ENCODE assay signal across 9 mouse cellular contexts in genomic region chr7:141755831-141756230, GRCm38 (mm10). TPM values are rescaled to one million over a fixed set of nuclear protein-coding genes. Genes with fewer than 3 reads are reported as not detected.
DNase-seq lines count a peak whose midpoint lies in the region; ATAC-seq and TF ChIP-seq lines count a peak whose summit lies in the region.
"Had no signal": no experiment of that assay in that cellular context is flagged by ENCODE, and none has a peak within 500 bp of the region (broad histone marks: within the 10 kb centered on the region; RNA-seq: fewer than 3 reads in every experiment).

No protein-coding gene starts in this region.

- no peak overlapping the region for H3K4me3 ChIP-seq in kidney, embryonic 16.5 days (ENCODE audit: low read length)
- H3K4me3 ChIP-seq in bone marrow, adult 2 months (replicated peaks; ENCODE audit: control insufficient read depth, low read depth, low read length), result no peak overlapping the region
- H3K4me3 ChIP-seq in liver, embryonic 12.5 days, result no peak overlapping the region
- H3K4me3 ChIP-seq: heart, embryonic 13.5 days had no signal

- H3K36me3 ChIP-seq in kidney, embryonic 16.5 days (ENCODE audit: insufficient read depth, low read length), result no peaks in the 10 kb centered on the region
- no peaks in the 10 kb centered on the region for H3K36me3 ChIP-seq in liver, embryonic 12.5 days
- H3K36me3 ChIP-seq: heart, embryonic 13.5 days had no signal

- ATAC-seq in kidney, embryonic 16.5 days (ENCODE audit: low FRiP score, low TSS enrichment), result no peak
- ATAC-seq in erythroid progenitor cell, adult 5-6 weeks (replicated peaks; ENCODE audit: low FRiP score, poor library complexity, severe bottlenecking), result peak; percentile 78
- 0 out of 2 replicates have a peak, but pooled peaks have one; percentile 24 for ATAC-seq in liver, embryonic 12.5 days

- TF ChIP-seq CTCF in bone marrow, adult 2 months (IDR thresholded peaks at IDR 0.05; ENCODE audit: control insufficient read depth, insufficient read depth, low read length), result peak; percentile 57; the same call in 1 of the 2 replicates

- peak; percentile 66 for DNase-seq in kidney, adult 18-20 months
- DNase-seq in kidney, postnatal 14 days, result peak; percentile 73
- DNase-seq in ovary, postnatal 36 days (ENCODE audit: low spot score), result peak; percentile 38
- peak; percentile 67 for DNase-seq in thymus, postnatal 4 days

- H3K9me3 ChIP-seq in kidney, embryonic 16.5 days (ENCODE audit: low read length), result no peaks in the 10 kb centered on the region
- H3K9me3 ChIP-seq in liver, embryonic 12.5 days (replicated peaks), result no peaks in the 10 kb centered on the region
- H3K9me3 ChIP-seq: heart, embryonic 13.5 days had no signal

- H3K27me3 ChIP-seq in kidney, embryonic 16.5 days (ENCODE audit: insufficient read depth, low read length), result no peaks in the 10 kb centered on the region
- peaks cover 47% of the 10 kb centered on the region for H3K27me3 ChIP-seq in liver, embryonic 12.5 days (replicated peaks)

- no peak overlapping the region for H3K4me2 ChIP-seq in kidney, embryonic 16.5 days (replicated peaks; ENCODE audit: low read depth, low read length)
- H3K4me2 ChIP-seq in liver, embryonic 12.5 days, result no peak overlapping the region
- H3K4me2 ChIP-seq: heart, embryonic 13.5 days had no signal

- no peaks in the 10 kb centered on the region for H3K4me1 ChIP-seq in kidney, embryonic 16.5 days (ENCODE audit: insufficient read depth, low read length)
- H3K4me1 ChIP-seq in bone marrow, adult 2 months (ENCODE audit: control insufficient read depth, insufficient read depth, low read length), result no peaks in the 10 kb centered on the region
- no peaks in the 10 kb centered on the region for H3K4me1 ChIP-seq in liver, embryonic 12.5 days
- H3K4me1 ChIP-seq: heart, embryonic 13.5 days had no signal

- TF ChIP-seq POLR2A in bone marrow, adult 2 months (IDR thresholded peaks at IDR 0.05; ENCODE audit: borderline replicate concordance, control insufficient read depth, low read depth, low read length), result no peak

- WGBS in kidney, embryonic 16.5 days, result 51% methylated on average over 4 of the region's 4 CpGs
- 49% methylated on average over 4 of the region's 4 CpGs for WGBS in bone marrow, adult 2 months
- 47% methylated on average over 4 of the region's 4 CpGs for WGBS in liver, embryonic 12.5 days (ENCODE audit: insufficient replicate concordance)

- no peak overlapping the region for H3K9ac ChIP-seq in kidney, embryonic 16.5 days (replicated peaks; ENCODE audit: low read length)
- no peak overlapping the region for H3K9ac ChIP-seq in liver, embryonic 12.5 days
- H3K9ac ChIP-seq: heart, embryonic 13.5 days had no signal

- no peak overlapping the region for H3K27ac ChIP-seq in kidney, embryonic 16.5 days (ENCODE audit: low read length)
- no peak overlapping the region for H3K27ac ChIP-seq in bone marrow, adult 2 months (ENCODE audit: control insufficient read depth, insufficient read depth, low read depth, low read length, poor library complexity)
- H3K27ac ChIP-seq in liver, embryonic 12.5 days, result no peak overlapping the region
- H3K27ac ChIP-seq: heart, embryonic 13.5 days had no signal

RNA-seq across cellular contexts. Expression of gene Muc5ac, which starts 32.9 kb away (rescaled TPM):
- polyA plus RNA-seq in kidney, embryonic 16.5 days (2015; fragmentation: Nextera tagmentation; extraction: Ambion mirVana), result not detected in 2 replicates
- polyA plus RNA-seq in bone marrow, adult 2 months (2011; ENCODE audit: insufficient read depth, insufficient read length, low replicate concordance, missing spikeins), result not detected in 2 replicates
- not detected in 2 replicates for total RNA-seq in erythroid progenitor cell, adult 5-6 weeks (2015; ENCODE audit: low replicate concordance)
- total RNA-seq in erythroid progenitor cell, adult 5-6 weeks (2017; ENCODE audit: low replicate concordance), result not detected in 2 replicates
- not detected in 2 replicates for polyA plus RNA-seq in liver, embryonic 12.5 days (2016; fragmentation: Nextera tagmentation; extraction: Ambion mirVana)
- polyA plus RNA-seq: heart, embryonic 13.5 days had no signal
